Mouse (Mus musculus): ENCODE data around the gene C1qtnf12.

GRCm38 (mm10) chr4:156013637-156014036 is 51.5 kb downstream of the C1qtnf12 start, which contains the start of gene Tnfrsf4:
- no peak for TF ChIP-seq GATA1 (IDR thresholded peaks at IDR 0.05; ENCODE audit: low read length)
- TF ChIP-seq TAL1 (IDR thresholded peaks at IDR 0.05; ENCODE audit: low read length) = no peak

Data from erythroblast, embryonic 14.5 days (primary cell).